Mouse (Mus musculus) mesoderm, embryonic 11.5 days (tissue): ENCODE results near the gene Slc9a9.

Experiments
- DNase-seq: peaks from one replicate; pipeline ENCODE4 v3.0.0-alpha.2; 2012; ENCODE audit warnings: low read depth, low spot score

Slc9a9 gene

GRCm38 (mm10) chr9:94682260-94682659, 12.6 kb downstream of the Slc9a9 start:
- no peak for DNase-seq

GRCm38 (mm10) chr9:94685640-94686039, 15.9 kb downstream of the Slc9a9 start:
- no peak for DNase-seq

- DNase-seq, result no peak
These were observed 16.7 kb downstream of the Slc9a9 start for GRCm38 (mm10) chr9:94686380-94686779.

GRCm38 (mm10) chr9:94687203-94687859, 17.6 kb downstream of the Slc9a9 start:
- DNase-seq, result no peak

- DNase-seq, result peak; percentile 55
These were observed 21.8 kb downstream of the Slc9a9 start for GRCm38 (mm10) chr9:94691311-94692087.

- no peak for DNase-seq
These were observed 22.4 kb downstream of the Slc9a9 start for GRCm38 (mm10) chr9:94692122-94692521.

GRCm38 (mm10) chr9:94694243-94694642, 24.5 kb downstream of the Slc9a9 start:
- no peak for DNase-seq

- DNase-seq, result no peak
These were observed 25.3 kb downstream of the Slc9a9 start for GRCm38 (mm10) chr9:94694983-94695382.

GRCm38 (mm10) chr9:94696539-94697079, 26.9 kb downstream of the Slc9a9 start:
- no peak for DNase-seq

- no peak for DNase-seq
These were observed 28.5 kb downstream of the Slc9a9 start for GRCm38 (mm10) chr9:94698175-94698574.

- DNase-seq, result no peak
These were observed 30.8 kb downstream of the Slc9a9 start for GRCm38 (mm10) chr9:94700549-94700948.

GRCm38 (mm10) chr9:94701193-94701869, 31.6 kb downstream of the Slc9a9 start:
- no peak for DNase-seq

GRCm38 (mm10) chr9:94701965-94702634, 32.4 kb downstream of the Slc9a9 start:
- no peak for DNase-seq

GRCm38 (mm10) chr9:94704986-94705757, 35.5 kb downstream of the Slc9a9 start:
- no peak for DNase-seq

GRCm38 (mm10) chr9:94705758-94706026, 36.0 kb downstream of the Slc9a9 start:
- no peak for DNase-seq

GRCm38 (mm10) chr9:94712084-94712483, 42.4 kb downstream of the Slc9a9 start:
- DNase-seq, result no peak

- no peak for DNase-seq
These were observed 47.0 kb downstream of the Slc9a9 start for GRCm38 (mm10) chr9:94716695-94717094.

- DNase-seq, result no peak
These were observed 53.9 kb downstream of the Slc9a9 start for GRCm38 (mm10) chr9:94723631-94724030.

GRCm38 (mm10) chr9:94725121-94725520, 55.4 kb downstream of the Slc9a9 start:
- DNase-seq, result no peak

GRCm38 (mm10) chr9:94727457-94727856, 57.7 kb downstream of the Slc9a9 start:
- DNase-seq, result peak; percentile 30

- no peak for DNase-seq
These were observed 60.7 kb downstream of the Slc9a9 start for GRCm38 (mm10) chr9:94730396-94730795.
